Mouse (Mus musculus): ENCODE results near the gene Lrp4. TPM values are rescaled to one million over a fixed set of nuclear protein-coding genes. Genes with fewer than 3 reads are reported as not detected.

The Lrp4 gene
- total RNA-seq, 2 experiments from 2014 or later = 38.0 to 40.2 TPM

GRCm38 (mm10) chr2:91453231-91454075, 3.9 kb upstream of the Lrp4 start:
- no peak for DNase-seq (ENCODE audit: low spot score in 2 of 2)

GRCm38 (mm10) chr2:91454434-91454833, 2.9 kb upstream of the Lrp4 start:
- DNase-seq (ENCODE audit: low spot score in 2 of 2) = no peak

- DNase-seq (ENCODE audit: low spot score in 2 of 2) = peak; percentile 32 to 74
Observed at GRCm38 (mm10) chr2:91455826-91456225, 1.5 kb upstream of the Lrp4 start.

- no peak for DNase-seq (ENCODE audit: low spot score in 2 of 2)
Observed at GRCm38 (mm10) chr2:91456491-91457100, 715 bp upstream of the Lrp4 start.

GRCm38 (mm10) chr2:91457656-91458251, 443 bp downstream of the Lrp4 start:
- DNase-seq (ENCODE audit: low spot score in 2 of 2) = peak in 1 of 2 experiments; percentile 23

- DNase-seq (ENCODE audit: low spot score in 2 of 2) = peak; percentile 28 to 30
Observed at GRCm38 (mm10) chr2:91458252-91458672, 951 bp downstream of the Lrp4 start.

- DNase-seq (ENCODE audit: low spot score in 2 of 2) = peak in 1 of 2 experiments; percentile 19
Observed at GRCm38 (mm10) chr2:91458673-91459391, 1.5 kb downstream of the Lrp4 start.

GRCm38 (mm10) chr2:91460076-91460475, 2.8 kb downstream of the Lrp4 start:
- DNase-seq (ENCODE audit: low spot score in 2 of 2) = no peak

- DNase-seq (ENCODE audit: low spot score in 2 of 2) = no peak
Observed at GRCm38 (mm10) chr2:91460771-91461170, 3.5 kb downstream of the Lrp4 start.

- DNase-seq (ENCODE audit: low spot score in 2 of 2) = no peak
Observed at GRCm38 (mm10) chr2:91461341-91461740, 4.0 kb downstream of the Lrp4 start.

- DNase-seq (ENCODE audit: low spot score in 2 of 2) = no peak
Observed at GRCm38 (mm10) chr2:91462196-91462595, 4.9 kb downstream of the Lrp4 start.

- no peak for DNase-seq (ENCODE audit: low spot score in 2 of 2)
Observed at GRCm38 (mm10) chr2:91462681-91463080, 5.4 kb downstream of the Lrp4 start.

GRCm38 (mm10) chr2:91465934-91466333, 8.6 kb downstream of the Lrp4 start:
- no peak for DNase-seq (ENCODE audit: low spot score in 2 of 2)

- DNase-seq (ENCODE audit: low spot score in 2 of 2) = no peak
Observed at GRCm38 (mm10) chr2:91467613-91468012, 10.3 kb downstream of the Lrp4 start.

- DNase-seq (ENCODE audit: low spot score in 2 of 2) = peak; percentile 28 to 67
Observed at GRCm38 (mm10) chr2:91470055-91470647, 12.8 kb downstream of the Lrp4 start.

GRCm38 (mm10) chr2:91474358-91474757, 17.0 kb downstream of the Lrp4 start:
- DNase-seq (ENCODE audit: low spot score in 2 of 2) = no peak

- DNase-seq (ENCODE audit: low spot score in 2 of 2) = no peak
Observed at GRCm38 (mm10) chr2:91475791-91476190, 18.5 kb downstream of the Lrp4 start.

- peak; percentile 45 to 67 for DNase-seq (ENCODE audit: low spot score in 2 of 2)
Observed at GRCm38 (mm10) chr2:91476251-91476661, 18.9 kb downstream of the Lrp4 start.

- DNase-seq (ENCODE audit: low spot score in 2 of 2) = no peak
Observed at GRCm38 (mm10) chr2:91476841-91477240, 19.5 kb downstream of the Lrp4 start.

- DNase-seq (ENCODE audit: low spot score in 2 of 2) = peak; percentile 26 to 48
Observed at GRCm38 (mm10) chr2:91480399-91480801, 23.1 kb downstream of the Lrp4 start.

Measured in layer of hippocampus, postnatal 14 days (tissue).